Mouse (Mus musculus): ENCODE measurements at regions not wholly inside any gene's neighbourhood (a gene's known extent, or its start where the extent isn't known, plus 50 kb on each side); places are given as distances from the start of the nearest gene placed in this dataset.

DNA sequence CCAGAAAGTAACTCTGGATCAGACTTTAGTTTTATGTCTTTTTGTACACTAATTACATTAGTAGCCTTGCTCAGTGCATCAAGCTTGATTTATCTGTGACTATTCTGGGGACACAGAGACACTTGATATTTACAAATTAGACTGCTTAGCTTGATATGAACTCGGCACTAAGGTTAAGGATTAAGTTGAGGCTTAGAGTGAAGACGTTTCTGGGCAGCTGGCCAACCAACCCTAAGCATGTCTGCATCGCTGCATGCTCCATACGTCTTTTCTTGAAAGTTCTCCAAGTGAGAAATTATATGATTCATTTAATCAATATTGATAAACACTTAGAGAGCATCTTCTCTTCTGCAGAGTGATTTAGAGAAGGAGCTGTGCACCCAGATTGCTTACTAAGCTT, 352.6 kb upstream of the Slitrk1 start:
- intact Hi-C loops (cut with DNase I) = no loop called here
- DNase-seq (ENCODE audit: low spot score) = no peak

DNA sequence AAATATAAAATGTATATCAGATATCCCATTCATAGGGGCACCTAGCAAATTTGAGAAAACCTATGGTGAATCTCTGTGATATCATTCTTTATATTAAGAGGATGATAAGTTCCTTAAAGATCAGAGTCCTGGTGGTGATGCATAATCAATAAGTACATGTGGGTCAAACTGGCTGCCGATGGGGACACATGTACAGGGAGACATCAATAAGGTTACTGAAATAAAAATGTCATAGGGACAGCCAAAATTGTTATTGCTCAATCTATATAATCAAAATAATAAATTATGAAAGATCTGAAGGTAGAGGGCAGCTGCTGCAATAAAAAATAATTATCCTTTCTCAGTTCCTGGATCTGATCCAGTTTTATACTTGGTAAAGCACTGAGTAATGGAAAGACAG, 348.0 kb upstream of the Slitrk1 start:
- DNase-seq (ENCODE audit: low spot score) = no peak
- intact Hi-C loops (cut with DNase I) = no loop called here

- DNase-seq (ENCODE audit: low spot score) = peak; percentile 1
- intact Hi-C loops (cut with DNase I) = no loop called here
Measured at GRCm38 (mm10) chr14:109214848-109215247, 300.9 kb upstream of the Slitrk1 start.

DNA sequence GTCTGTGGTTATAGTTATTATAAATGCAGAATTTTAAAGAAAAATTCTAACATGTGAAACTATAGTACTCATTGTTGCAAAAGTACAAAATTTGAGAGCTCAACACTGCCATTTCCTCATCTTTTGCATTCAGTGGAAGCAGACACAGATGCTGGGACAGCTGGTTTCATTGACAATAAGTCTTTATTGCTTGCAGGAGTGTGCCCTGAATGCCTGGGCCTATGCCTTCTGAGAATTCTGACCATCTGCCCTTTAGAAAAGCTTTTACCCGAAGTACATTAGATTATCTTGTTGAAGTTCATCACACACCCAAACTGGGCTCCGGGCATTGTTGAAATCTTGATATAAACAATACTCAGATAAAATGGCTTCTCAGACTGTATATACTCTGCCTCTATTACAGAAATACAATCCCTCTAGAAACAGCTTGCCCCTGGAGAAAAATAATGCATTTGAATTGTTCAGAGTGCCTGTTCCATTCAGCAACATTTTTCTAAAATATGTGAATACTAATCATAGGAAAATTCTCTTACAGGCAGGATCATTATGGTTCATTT, 266.1 kb upstream of the Slitrk1 start:
- intact Hi-C loops (cut with DNase I) = no loop called here
- DNase-seq (ENCODE audit: low spot score) = no peak

DNA sequence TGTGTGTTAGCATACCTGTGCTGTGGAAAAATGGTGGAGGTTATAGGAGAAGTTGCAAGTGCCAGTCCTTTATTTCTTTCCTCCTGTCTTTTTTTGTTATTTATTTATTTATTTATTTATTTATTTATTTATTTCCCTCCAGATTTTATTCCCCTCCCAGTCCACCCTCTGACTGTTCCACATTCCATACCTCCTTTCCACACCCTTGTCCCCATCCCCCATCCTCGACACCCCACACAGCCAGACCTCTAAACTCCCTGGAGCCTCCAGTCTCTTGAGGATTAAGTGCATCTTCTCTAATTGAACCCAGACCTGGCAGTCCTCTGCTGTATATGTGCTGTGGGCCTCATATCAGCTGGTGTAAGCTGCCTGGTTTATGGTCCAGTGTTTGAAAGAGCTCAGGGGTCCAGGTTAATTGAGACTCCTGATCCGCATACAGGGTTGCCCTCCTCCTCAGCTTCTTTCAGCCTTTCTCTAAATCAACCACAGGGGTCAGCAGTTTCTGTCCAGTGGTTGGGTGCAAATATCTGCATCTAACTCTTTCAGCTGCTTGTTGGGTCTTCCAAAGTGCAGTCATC, 262.7 kb upstream of the Slitrk1 start:
- no peak for DNase-seq (ENCODE audit: low spot score)
- intact Hi-C loops (cut with DNase I) = no loop called here

GRCm38 (mm10) chr14:109175819-109176218, 261.9 kb upstream of the Slitrk1 start:
- DNase-seq (ENCODE audit: low spot score) = no peak
- intact Hi-C loops (cut with DNase I) = no loop called here

Measured in heart, postnatal 25 days (tissue).